Mouse (Mus musculus) layer of hippocampus, adult 11-12 months (tissue): ENCODE measurements around the gene Memo1.

Experiments
- DNase-seq: peaks from one replicate; pipeline ENCODE4 v3.0.0; 2022; ENCODE audit warnings: low spot score

Memo1 gene

DNA sequence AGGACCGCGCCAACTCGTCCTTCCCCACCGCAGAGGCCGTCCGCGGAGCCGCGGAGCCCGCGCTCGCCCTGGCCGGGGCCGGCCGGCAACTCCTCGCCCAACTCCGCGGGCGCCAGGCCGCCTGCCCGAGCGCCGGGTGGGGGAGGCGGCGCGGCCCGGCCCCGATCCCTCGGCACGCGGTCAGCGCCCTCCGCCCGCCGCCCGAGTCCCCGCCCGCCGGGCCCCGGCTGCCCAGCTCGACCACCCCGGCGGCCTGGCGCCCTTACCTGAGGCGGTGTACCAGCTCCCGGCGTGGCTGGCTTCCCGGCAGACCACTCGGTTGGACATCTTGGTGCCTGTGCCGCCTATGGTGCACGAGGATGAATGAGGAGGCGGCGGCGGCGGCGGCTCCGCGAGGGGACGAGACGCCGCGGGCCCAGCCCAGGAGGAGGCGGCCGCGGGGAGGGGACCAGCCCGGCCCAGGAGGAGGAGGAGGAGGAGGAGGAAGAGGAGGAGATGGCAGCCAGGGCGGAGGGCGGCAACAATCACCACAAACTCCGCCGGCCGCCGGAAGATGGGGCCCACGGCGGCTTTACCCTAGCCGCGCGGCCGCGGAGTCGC, 795 bp downstream of the Memo1 start:
- DNase-seq: peak; percentile 78

DNA sequence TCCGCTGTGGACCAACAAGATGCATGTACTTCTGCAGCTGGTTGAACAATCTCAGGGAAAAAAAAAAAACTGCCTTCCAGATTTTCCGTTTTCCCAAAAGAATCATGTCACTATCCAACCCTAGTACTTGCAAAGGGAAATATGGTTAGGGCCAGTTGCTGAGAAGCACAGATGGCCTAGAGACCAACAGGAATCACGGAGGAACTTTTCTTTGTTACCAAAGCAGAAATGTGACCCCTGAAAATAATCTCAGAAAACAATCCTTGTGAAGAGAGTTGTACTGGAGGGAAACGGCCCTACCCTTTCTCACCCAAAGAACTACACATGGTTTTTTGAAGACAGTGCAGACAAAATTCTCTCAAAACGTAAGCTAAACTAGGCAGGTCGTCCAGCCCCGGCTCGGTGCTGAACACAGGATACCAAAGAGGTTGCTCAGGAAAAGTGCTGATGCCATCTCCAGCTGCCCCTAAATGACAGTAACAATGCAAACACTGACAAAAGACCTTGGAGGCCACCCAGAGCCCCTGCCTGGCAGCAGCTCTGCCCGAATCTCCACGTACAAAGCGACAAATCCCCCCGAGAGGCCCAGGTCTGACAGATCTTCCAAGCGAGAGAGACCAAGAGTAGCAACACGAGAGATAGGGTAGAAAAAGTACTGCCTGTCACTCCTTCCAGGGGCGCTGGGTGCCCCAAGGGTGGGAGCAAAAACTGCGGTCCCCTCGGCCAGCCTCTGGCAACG, 1.5 kb downstream of the Memo1 start:
- DNase-seq: peak; percentile 35

DNA sequence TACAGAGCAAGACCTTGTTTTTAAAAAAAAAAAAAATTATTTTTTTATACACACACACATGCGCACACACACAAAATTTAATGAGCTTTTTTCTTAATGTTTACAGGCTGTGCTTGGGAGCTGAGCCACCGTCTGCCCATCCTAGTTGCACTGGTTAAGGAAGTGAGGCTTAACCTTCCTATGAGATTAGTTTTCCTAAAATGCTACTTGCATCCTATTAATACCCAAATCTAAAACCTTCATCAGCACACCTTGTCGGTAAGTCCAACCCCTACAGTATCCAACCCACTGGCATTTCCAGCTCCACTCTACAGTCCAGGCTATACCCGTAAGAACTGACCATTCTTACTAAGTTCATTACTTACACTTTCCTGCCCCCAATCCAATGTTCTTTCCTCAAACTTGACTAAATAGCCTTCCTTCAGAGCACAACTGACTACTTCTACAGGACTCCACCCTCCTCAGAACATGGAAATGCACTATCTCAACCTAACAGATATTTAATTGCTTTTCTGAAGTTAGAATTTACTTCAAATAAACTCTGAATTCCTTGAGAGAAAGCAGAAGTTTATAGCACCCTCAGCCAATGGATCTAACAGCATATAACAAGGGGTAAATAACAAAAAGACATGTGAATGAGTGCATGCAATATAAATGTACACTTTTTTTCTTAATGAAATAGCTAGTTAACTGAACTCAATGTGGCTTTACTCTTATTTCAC, 3.5 kb downstream of the Memo1 start:
- DNase-seq: no peak

DNA sequence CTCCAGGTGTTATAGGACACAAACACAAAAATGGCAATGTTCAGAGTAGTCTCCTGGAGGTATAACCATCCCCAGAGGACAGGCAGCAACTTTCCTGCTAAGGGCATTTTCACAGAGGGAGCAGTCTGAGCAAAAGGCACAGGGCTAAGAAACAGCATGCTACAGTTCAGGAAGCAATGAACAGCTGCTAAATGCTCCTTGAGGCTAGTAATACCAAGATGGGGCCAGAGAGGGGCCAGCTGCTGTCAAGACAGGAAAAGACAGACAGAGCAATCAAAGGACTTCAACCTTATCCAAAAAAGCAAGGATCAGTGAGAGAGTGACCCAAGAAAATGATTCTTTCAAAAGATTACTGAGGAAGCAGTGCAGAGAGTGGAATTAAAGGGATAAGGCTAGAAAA, 4.5 kb downstream of the Memo1 start:
- no peak for DNase-seq

DNA sequence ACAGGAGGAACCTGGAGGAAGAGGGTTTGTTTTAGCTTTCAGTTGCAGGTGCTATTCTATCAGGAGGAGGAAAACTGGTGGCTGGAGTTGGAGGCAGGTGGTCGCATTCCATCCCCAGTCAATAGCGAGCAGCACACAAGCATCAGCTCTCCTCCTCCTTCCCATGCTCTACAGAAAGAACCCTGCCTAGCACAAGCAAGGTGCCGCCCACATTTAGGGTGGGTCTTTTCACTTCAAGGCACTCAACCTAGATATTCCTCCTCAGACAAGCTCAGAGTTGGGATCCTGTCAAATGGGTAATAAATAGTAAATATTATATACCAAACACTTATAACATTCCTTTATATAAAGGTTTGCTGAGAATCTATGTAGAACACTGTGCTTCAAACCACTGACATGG, 5.1 kb downstream of the Memo1 start:
- no peak for DNase-seq

DNA sequence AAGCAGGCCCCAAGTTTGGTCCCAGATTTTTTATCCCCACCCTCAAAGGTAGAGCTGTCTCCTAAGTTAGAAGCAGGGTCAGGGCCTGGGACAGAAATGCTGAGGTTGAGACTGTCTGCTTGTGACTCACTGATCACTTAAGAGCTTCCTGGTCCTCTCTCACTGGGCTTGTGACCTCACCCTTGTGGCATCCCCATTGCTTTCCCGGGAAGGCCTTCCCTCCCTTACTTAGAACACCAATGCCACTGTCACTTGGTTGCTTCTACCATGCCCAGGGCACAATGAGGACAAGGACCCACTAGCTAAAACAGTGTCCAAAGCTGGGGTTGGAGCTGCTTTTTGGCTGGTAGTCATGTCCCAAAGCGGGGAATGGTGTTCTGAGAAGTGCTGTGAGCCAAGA, 6.7 kb downstream of the Memo1 start:
- no peak for DNase-seq

DNA sequence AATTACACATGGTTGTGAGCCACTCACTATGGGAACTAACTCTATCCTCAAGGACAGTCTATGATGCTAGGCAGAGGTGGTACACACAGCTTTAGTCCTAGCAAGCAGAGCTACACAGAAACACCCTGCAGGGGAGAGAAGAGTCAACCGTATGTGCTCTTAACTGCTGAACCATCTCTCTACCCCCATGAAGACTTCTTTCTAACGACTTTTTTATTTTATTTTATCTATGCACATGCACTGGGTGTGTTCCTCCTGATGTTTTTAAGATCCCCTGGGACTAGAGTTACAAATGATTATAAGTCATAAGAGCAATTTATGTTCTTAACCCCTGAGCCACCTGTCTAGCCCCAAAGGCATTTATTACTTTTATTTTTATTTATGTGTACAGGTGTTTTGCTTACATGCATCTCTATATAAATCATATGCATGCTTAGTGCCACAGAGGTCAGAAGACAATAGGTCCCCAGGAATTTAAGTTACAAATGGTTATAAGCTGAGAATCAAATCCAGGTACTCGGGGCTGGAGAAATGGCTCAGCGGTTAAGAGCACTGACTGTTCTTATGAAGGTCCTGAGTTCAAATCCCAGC, 9.1 kb downstream of the Memo1 start:
- no peak for DNase-seq

DNA sequence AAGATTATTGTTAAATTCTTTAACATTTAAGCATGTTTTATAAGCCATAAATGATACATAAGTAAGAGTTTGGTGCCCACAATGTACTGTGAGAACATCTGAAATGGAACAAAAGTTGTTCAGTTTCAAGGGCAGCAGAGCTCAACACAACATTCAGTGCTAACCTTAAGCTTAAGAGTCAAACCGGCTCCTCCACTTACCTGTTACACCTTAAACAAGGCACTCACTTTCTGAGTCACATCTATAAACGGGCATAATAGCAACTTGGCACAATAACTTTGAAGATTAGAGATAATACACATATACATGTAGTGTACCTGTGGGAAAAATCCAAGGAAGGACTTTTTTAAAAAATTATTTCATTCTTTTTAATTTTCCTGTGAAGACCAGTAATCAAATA, 9.6 kb downstream of the Memo1 start:
- DNase-seq: no peak

DNA sequence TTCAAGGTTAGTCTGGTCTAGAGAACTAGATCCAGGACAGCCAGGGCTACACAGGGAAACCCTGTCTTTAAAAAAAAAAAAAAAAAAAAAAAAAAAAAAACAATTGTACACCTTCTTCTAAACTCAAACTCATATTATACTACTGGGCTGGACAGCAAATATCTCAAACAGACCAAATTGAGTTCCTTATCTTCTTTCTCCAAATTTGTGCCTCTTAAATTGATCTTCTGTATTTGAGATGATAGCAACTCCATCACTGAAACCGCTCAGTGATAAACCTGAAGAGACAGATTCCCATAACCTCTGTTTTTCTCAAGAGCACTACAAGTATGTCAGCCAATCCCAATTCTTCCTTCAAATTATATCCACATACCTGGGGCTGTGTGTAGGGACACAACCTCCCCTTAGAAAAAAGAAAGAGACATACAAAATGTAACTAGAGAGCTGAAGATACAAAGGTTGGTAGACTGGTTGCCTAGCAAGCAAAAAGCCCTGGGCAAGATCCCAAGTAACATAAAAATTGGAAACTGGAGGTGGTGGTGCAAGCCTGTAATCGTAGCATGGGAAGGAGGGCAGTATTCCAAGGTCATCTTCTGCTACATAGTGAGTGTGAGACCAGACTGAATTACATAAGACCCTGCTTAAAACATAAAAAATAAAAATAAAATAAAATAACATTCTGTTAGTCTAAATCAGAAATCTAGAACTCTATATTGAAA, 10.8 kb downstream of the Memo1 start:
- peak; percentile 35 for DNase-seq

DNA sequence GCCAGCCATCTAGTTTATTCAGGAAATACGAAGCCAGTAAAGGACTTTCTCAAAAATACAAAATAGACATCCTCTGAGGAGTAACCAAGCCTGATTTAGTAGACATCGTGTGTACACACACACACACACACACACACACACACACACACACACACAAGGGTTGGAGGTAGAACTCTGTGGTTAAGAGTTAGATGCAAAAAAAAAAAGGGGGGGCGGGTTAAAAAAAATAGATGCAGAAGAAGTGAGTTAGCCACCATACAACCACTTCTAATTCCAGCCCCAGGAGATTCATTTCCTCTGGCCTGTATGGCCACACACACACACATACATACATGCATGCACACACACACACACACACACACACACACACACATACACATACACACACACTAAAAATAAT, 13.3 kb downstream of the Memo1 start:
- no peak for DNase-seq

DNA sequence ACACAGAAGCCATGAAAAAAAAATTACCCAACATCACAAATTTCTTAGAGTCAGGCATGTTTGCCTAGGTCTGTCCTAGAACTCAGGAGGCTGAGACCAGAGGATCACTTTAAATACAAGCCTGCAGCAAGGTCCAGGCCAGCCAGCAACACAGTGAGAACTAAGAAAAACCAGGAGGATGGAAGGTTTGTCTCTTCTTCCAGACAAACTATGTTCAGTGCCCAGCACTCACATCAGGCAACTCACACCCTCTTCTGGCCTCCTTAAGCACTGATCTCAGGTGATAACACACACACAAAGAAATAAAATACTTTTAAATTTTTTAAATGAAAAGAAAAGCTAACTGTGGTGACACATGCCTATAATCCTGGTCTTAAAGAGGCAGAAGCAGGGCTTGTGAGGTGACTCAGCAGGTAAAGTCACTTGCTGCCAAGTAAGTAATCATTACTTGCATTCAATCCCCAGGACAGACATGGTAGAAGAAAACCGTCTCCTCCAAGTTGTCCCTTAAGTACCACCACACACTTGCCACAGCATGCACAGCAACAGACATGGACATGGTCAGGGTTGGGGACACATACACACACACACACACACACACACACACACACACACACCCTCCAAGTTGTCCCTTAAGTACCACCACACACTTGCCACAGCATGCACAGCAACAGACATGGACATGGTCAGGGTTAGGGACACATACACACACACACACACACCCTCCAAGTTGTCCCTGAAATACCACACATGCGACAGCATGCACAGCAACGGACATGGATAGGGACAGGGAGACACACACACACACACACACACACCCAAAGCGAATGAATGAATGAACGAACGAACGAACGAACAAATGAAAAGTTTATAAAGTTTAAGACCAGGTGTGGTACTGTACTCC, 16.1 kb downstream of the Memo1 start:
- DNase-seq: no peak

DNA sequence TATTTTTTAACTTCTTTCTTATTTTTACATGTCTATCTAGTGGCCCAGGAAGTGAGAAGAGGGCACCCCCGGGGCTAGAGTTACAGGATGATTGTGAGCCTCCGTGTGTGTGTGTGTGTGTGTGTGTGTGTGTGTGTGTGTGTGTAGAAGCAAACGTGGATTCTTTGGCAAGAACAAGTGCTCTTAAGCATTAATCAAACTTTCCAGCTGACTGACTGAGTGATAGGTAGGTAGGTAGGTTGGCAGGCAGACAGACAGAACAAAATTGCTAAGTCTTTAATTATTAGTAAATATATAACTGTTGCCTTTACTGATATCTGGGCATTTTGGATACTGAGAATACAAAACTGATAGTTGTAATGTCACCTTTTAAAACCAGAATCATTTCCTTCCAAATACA, 20.9 kb downstream of the Memo1 start:
- DNase-seq: no peak

DNA sequence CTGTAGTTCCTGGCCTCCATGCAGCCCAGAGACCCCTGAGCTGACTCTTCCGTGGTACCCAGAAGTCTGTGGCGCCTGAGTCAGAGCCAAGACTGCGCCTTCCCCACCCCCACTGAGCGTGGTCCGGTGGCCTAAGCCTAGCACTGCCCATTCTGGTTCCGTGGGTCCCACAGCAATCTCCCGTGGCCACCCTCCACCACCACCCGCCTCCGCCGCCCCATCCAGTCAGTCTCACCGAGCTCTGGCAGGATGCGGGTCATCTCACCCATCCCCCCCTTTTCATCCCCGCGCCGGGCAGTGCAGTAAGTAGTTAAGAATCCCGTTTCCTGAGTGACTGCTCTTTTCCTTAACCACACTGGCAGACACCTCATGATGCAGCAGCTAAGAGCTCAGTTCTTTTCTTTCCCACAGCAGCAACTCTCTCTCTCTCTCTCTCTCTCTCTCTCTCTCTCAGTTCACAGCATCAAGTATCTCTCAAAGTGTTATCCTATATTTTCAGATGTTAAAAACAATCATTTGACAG, 22.6 kb downstream of the Memo1 start:
- DNase-seq: no peak

DNA sequence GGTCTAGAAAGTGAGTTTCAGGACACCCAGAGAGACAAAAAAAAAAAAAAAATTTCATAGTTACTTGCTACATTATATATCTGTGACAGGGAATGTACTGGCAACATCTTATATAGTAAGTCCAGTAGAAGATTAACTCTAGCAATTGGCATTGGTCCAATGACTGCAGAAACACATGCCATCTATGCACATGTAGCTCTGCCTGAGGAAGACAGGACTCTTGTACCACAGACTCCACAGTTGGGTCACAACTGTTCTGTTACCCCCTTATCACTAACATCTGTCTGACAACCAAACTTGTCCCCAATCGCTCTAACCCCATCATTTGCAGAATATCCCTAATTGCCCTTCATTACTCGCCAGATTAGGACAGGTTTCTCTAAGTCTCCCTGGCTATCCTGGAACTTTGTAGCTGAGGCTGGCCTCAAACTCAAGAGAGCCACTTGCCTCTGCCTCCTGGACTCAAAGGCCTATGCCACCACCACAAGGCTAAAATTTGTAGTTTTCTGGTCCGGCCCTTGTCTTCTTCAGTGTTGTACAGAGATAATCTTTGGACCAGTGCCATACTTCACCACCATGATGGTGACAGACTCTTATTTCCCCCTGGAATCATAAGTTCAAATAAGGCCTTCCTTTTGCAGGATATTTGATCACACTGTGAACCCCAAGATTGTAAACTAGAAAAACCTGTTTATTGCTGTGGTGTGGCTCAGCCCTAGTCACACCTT, 23.6 kb downstream of the Memo1 start:
- DNase-seq: no peak

DNA sequence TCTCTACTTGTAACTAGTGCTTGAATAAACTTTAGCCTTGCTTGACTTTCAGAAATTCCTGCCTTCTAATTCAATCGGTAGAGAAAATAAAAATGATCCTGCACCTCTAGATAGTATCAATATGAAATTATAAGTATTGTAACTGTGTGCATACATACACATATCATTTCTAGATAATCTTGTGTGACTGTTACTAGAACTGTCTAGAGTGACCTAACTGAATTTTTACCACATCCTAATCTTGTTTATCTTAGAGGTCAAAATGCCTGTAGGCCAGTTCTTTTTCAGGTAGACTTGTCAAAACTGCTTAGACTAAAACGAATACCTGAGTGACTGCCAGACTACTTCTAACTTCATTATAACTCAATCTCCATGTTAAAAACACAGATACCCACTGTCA, 25.1 kb downstream of the Memo1 start:
- DNase-seq: no peak

DNA sequence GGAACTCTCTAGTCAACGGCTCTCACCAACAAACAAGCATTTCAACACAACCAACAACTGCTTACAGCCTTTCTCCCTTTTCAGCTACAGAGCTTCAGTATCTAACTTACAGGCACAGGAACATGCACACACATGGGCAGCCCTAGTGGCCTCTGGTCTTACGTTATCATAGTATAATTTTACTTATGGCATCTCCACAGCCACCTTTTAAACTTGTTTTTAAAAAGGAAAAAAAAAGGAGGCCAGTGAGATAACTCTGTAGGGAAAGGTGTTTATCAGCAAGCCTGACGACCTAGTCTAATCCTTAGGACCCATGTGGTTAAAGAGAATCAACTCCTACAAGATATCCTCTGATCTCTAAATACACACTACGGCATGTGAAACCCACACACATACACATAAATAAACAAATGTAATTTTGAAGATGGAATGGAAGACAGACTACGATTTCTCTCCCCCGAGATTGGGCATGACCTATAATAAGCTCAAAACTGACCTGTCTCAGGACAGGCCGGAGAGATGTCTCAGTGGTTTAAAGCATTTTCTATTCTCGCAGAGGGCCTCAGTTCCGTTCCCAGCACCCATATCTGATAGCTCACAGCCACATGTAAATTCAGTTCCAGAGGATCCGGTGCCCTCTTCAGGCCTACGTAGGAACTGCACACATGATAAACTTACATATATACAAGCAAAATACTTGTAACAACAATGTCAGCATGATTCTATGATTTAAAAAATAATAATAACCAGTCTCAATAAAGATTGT, 27.7 kb downstream of the Memo1 start:
- no peak for DNase-seq

DNA sequence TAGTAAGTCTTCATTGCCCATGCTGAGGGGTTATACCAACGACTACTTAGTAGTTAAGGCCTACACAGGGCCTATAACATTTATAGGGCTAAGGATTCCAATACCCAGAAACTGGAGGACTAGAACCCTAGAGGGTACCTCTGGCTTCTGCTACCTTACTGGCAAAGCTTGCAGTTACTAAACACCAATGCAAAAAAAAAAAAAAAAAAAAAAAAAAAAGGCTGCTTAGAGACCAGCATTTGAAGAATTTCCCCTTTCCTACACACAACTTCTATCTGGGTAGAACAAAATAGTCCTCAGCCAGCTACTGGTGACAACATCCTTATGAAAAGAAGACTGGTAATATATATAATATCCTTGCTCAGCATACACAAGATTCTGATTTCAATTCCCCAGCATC, 29.7 kb downstream of the Memo1 start:
- DNase-seq: no peak

DNA sequence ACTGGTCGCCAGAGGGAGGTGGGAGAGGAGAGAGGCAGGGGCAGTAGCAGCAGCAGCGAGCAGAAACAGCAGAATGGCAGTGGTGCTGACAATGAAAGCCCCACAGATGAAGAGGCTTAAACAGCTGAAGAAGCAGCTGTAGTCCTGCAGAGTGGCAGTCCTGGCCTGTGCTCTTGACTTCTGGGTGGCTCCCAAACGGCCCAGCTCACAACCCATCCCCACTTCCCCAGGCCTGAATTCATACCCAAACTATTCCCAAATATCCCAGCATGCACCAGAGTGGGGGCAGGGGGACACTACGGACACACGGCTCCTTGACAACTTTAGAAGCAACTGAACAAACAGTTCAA, 30.2 kb downstream of the Memo1 start:
- DNase-seq: no peak

DNA sequence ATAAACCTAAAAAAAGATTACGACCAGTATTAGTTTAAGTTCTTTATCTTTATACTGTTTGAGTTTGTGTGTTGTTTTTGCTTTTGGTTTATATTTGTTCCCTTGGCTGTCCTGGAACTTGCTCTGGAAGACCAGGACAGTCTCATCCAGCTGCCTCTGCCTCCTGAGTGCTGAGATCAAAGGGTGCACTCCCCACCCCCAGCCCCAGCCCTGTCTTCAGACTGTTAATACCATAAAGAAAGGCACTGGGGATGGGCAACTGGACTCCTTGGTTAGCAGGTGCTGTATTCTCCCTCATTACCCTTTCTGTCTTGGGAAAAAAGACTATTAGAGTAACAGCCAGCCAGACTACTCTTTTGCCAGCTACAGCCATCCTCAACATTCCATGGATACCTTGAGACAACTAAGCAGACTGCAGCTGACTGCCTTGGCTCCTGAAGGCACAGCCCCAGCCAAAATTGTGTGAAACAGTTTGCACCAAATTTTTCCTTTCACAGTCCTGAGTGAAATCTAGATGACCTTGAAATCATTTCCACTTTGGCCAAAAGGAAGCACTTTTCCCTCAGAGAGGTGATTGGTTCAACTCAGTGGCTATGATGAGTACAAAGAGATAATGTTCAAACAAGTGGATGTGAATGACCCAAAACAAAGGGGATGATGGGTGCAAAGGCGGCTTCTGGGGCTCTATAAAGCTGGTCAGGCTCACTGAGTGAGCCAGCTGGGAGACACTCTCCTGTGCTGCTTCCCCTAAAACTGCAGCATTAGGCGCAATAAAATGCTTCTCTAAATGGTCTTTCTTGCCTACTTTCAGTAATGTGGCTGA, 30.8 kb downstream of the Memo1 start:
- DNase-seq: no peak
